Mouse (Mus musculus): ENCODE measurements around the gene Pigt. TPM values are rescaled to one million over a fixed set of nuclear protein-coding genes. Genes with fewer than 3 reads are reported as not detected.

The Pigt gene
- polyA plus RNA-seq, 1 experiment = not detected

DNA sequence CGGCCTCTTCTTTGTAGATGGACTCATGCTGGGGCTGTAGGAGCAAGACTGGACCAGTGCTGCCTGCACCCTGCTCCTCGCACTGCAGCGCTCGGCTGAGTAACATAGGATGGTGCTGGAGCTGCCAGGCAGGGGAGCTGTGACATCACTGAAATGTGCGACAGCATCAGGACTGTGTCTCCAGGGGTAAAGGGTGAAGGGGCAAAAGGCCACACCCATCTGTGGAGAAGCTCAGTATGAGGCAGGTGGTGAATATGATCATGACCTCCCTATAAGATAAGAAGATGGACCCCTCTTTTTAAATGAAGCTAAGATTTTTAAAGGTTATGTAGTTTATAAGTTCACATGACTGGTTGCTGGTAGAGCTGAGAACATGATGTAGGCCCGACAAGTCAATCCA is 23.7 kb upstream of the Pigt start, which contains the start of gene Trp53tg5:
Gene Trp53tg5 (minus strand): TSS at position 101 of the 400 bp plus-strand sequence.
- Histone ChIP-seq H3K4me3 (ENCODE audit: insufficient read depth, low read depth, low read length) (no peak within 1 kb of the TSS), H3K27ac (ENCODE audit: insufficient read depth, low read depth, low read length) (no peak within 1 kb of the TSS), H3K4me1 (ENCODE audit: control insufficient read depth, insufficient read depth, low read length) (no peaks in the 10 kb centered on the region)
- WGBS = 88% methylated on average over 6 of the region's 6 CpGs
- TF ChIP-seq POLR2A (IDR thresholded peaks at IDR 0.05; ENCODE audit: insufficient read depth, low read depth, low read length) (no peak), CTCF (IDR thresholded peaks at IDR 0.05; ENCODE audit: insufficient read depth, low read depth, low read length) (no peak)

GRCm38 (mm10) chr2:164485681-164486257 is 11.6 kb upstream of the Pigt start, which contains the start of gene Dbndd2:
TSS of gene Dbndd2 (plus strand) at chr2:164486106.
- Histone ChIP-seq H3K27ac (ENCODE audit: insufficient read depth, low read depth, low read length) (peak within 1 kb of the TSS; percentile 90), H3K4me1 (ENCODE audit: control insufficient read depth, insufficient read depth, low read length) (peaks cover 23% of the 10 kb centered on the region), H3K4me3 (ENCODE audit: insufficient read depth, low read depth, low read length) (peak within 1 kb of the TSS; percentile 91)
- WGBS = 2% methylated on average over 26 of the region's 26 CpGs
- TF ChIP-seq CTCF (IDR thresholded peaks at IDR 0.05; ENCODE audit: insufficient read depth, low read depth, low read length) (no peak), POLR2A (IDR thresholded peaks at IDR 0.05; ENCODE audit: insufficient read depth, low read depth, low read length) (no peak)

DNA sequence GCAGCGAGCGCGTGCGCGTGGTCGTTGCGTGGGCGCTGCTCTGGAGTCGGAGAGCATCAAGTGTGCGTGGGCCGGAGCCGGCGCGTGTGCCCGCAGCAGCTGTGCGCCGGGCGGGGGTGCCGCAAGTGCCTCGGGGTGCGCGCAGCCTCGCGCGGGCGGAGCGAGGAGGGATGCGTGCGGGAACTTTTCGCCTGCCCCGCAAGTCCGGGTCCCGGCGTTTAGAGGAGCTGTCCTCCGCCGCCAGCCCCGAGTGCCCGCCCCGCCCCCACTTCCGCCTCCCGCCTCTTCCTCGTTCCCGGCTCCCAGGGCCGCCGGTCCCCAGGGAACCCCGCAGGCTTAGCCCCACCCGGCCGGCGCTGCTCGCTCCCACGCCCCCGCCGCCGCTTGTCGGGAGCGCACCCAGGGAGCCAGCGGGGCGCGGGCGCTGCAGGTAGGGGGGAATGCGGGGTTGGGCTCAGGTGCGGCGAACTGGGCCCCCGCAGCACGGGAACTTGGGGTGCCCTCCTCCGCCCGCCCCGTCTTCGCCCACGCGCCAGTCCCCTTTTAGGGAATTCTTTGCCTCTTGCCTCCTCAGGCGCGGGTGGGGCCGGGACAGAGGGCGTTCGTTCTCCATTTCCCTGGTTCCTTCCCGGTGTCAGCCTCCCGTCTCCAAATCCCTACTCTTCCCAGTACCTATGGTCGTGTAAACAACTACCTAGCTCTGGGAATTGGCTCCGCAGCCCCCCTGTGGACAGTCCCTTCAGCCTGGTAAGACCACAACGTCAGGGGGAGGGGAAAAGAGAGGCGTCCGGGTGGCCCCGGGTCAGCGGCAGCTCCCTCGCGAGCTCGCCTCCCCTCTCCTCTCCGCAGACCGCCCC is 10.8 kb upstream of the Pigt start:
- under 1% methylated on average over 89 of the region's 90 CpGs for WGBS
- peak overlapping the region; percentile 90 for H3K27ac ChIP-seq (ENCODE audit: insufficient read depth, low read depth, low read length)
- no peak for TF ChIP-seq POLR2A (IDR thresholded peaks at IDR 0.05; ENCODE audit: insufficient read depth, low read depth, low read length)
- no peak for TF ChIP-seq CTCF (IDR thresholded peaks at IDR 0.05; ENCODE audit: insufficient read depth, low read depth, low read length)

GRCm38 (mm10) chr2:164487115-164487527 is 10.2 kb upstream of the Pigt start:
- peak overlapping the region; percentile 91 for H3K4me3 ChIP-seq (ENCODE audit: insufficient read depth, low read depth, low read length)
- no peak for TF ChIP-seq CTCF (IDR thresholded peaks at IDR 0.05; ENCODE audit: insufficient read depth, low read depth, low read length)
- TF ChIP-seq POLR2A (IDR thresholded peaks at IDR 0.05; ENCODE audit: insufficient read depth, low read depth, low read length) = no peak
- H3K27ac ChIP-seq (ENCODE audit: insufficient read depth, low read depth, low read length) = peak overlapping the region; percentile 68
- 8% methylated on average over 11 of the region's 11 CpGs for WGBS
- peaks cover 23% of the 10 kb centered on the region for H3K4me1 ChIP-seq (ENCODE audit: control insufficient read depth, insufficient read depth, low read length)

More for the DNA sequence above, 10.8 kb upstream of the Pigt start:
- Histone ChIP-seq H3K4me3 (ENCODE audit: insufficient read depth, low read depth, low read length) (peak overlapping the region; percentile 91), H3K4me1 (ENCODE audit: control insufficient read depth, insufficient read depth, low read length) (peaks cover 23% of the 10 kb centered on the region)

DNA sequence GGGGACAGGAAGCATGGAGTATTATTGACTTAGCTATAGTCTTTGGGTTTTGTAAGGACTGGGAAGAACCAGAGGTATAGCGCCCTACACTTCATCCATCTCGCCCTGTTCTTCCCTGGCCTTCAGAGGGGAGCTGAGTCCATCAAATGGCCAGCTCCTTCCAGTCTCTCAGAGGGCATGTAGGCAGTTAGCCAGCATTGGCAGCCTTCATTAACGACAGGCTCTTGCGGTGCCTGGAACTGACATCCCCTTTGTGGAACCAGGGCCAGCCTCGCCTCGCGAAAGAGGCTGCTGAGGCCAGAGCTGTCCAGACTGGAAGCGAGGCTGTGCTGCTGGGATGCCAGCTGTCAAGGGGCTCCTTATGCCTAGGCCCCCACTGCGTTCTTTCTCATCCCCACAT is 9.5 kb upstream of the Pigt start:
- Histone ChIP-seq H3K27ac (ENCODE audit: insufficient read depth, low read depth, low read length) (peak overlapping the region; percentile 68), H3K4me1 (ENCODE audit: control insufficient read depth, insufficient read depth, low read length) (peaks cover 23% of the 10 kb centered on the region), H3K4me3 (ENCODE audit: insufficient read depth, low read depth, low read length) (peak overlapping the region; percentile 34)
- TF ChIP-seq CTCF (IDR thresholded peaks at IDR 0.05; ENCODE audit: insufficient read depth, low read depth, low read length) = no peak
- no peak for TF ChIP-seq POLR2A (IDR thresholded peaks at IDR 0.05; ENCODE audit: insufficient read depth, low read depth, low read length)
- 50% methylated on average over 9 of the region's 9 CpGs for WGBS

GRCm38 (mm10) chr2:164494126-164494525 is 3.2 kb upstream of the Pigt start:
- H3K4me3 ChIP-seq (ENCODE audit: insufficient read depth, low read depth, low read length) = no peak overlapping the region
- 34% methylated on average over 2 of the region's 2 CpGs for WGBS
- peaks cover 2% of the 10 kb centered on the region; the same call in 1 of the 2 replicates for H3K4me1 ChIP-seq (ENCODE audit: control insufficient read depth, insufficient read depth, low read length)
- TF ChIP-seq CTCF (IDR thresholded peaks at IDR 0.05; ENCODE audit: insufficient read depth, low read depth, low read length) = no peak
- TF ChIP-seq POLR2A (IDR thresholded peaks at IDR 0.05; ENCODE audit: insufficient read depth, low read depth, low read length) = no peak
- no peak overlapping the region for H3K27ac ChIP-seq (ENCODE audit: insufficient read depth, low read depth, low read length)

- no peak overlapping the region for H3K27ac ChIP-seq (ENCODE audit: insufficient read depth, low read depth, low read length)
- TF ChIP-seq POLR2A (IDR thresholded peaks at IDR 0.05; ENCODE audit: insufficient read depth, low read depth, low read length) (no peak), CTCF (IDR thresholded peaks at IDR 0.05; ENCODE audit: insufficient read depth, low read depth, low read length) (no peak)
- WGBS = 48% methylated on average over 1 of the region's 1 CpGs
- H3K4me1 ChIP-seq (ENCODE audit: control insufficient read depth, insufficient read depth, low read length) = peaks cover 5% of the 10 kb centered on the region; the same call in 1 of the 2 replicates
- no peak overlapping the region for H3K4me3 ChIP-seq (ENCODE audit: insufficient read depth, low read depth, low read length)
Observed at GRCm38 (mm10) chr2:164496331-164496730, 989 bp upstream of the Pigt start.

- peaks cover 5% of the 10 kb centered on the region; the same call in 1 of the 2 replicates for H3K4me1 ChIP-seq (ENCODE audit: control insufficient read depth, insufficient read depth, low read length)
- H3K4me3 ChIP-seq (ENCODE audit: insufficient read depth, low read depth, low read length) = peak overlapping the region; percentile 84
- TF ChIP-seq POLR2A (IDR thresholded peaks at IDR 0.05; ENCODE audit: insufficient read depth, low read depth, low read length) = no peak
- TF ChIP-seq CTCF (IDR thresholded peaks at IDR 0.05; ENCODE audit: insufficient read depth, low read depth, low read length) = no peak
- 4% methylated on average over 21 of the region's 21 CpGs for WGBS
- no peak overlapping the region for H3K27ac ChIP-seq (ENCODE audit: insufficient read depth, low read depth, low read length)
Observed at GRCm38 (mm10) chr2:164497691-164498268, 460 bp downstream of the Pigt start.
